Mouse (Mus musculus) megakaryocyte progenitor cell, adult 5-6 weeks (primary cell): ENCODE data around the gene Tmem167. TPM values are rescaled to one million over a fixed set of nuclear protein-coding genes. Genes with fewer than 3 reads are reported as not detected.
A peak's percentile ranks its signal among the peaks of the same experiment; 100 is the strongest.

Source experiments
- ATAC-seq: replicated peaks from 2 replicates; pipeline ENCODE4 v1.8.0; 2016; ENCODE audit warnings: mild to moderate bottlenecking, moderate TSS enrichment, inconsistent platforms; ENCODE audit not compliant: poor library complexity
- total RNA-seq, 2 experiments: library from RNA; stranded (forward) in 1 of 2; stranded (reverse) in 1 of 2; fragments of 157-497, 149-512 nt in 1 of 2; fragments of 200-1000 nt in 1 of 2; gene quantifications; 2 replicates each; pipeline versions ENCODE4 v1.2.3 to v1.2.4; 2015 to 2017

The Tmem167 gene
- total RNA-seq, 2 experiments from 2014 or later: 18.9 to 32.5 TPM

DNA sequence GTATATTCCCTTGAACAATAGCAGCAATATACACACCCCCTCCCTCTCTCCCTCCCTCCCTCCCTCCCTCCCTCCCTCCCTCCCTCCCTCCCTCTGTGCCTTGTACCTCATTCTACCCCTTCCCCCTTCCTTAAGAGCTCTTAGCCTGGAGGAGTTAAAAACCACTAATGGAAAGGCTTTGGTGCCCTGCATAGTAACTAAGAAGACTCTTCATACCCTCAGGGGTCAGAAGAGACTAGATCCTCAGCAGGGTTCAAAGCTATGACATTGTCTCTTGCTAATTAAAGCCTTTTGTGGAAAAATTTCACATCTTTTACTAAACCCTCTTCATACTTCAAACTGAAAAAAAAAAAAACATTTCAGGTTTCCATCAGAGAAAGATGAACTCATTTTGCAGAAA lies 93.3 kb downstream of the Tmem167 start:
- ATAC-seq: no peak

DNA sequence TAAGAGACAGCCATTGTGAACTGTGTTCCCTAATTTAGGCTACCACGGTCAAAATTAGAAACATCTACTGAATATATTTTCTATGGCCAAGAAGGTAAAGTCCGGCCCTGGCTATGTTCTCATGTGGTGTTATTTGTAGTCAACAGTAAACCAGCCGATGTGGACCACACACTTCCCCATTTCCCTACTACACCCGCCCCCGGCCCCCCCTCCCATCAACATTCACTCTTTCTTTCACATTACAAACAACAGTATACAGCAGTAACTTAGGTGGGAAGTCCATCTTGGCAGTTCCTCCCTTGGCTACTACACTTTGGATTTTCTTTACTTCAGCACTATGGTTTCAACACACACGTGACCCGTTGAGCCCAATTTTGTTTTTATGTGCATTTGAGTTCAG lies 94.6 kb downstream of the Tmem167 start:
- ATAC-seq: 0 out of 2 replicates have a peak, but pooled peaks have one; percentile 23

DNA sequence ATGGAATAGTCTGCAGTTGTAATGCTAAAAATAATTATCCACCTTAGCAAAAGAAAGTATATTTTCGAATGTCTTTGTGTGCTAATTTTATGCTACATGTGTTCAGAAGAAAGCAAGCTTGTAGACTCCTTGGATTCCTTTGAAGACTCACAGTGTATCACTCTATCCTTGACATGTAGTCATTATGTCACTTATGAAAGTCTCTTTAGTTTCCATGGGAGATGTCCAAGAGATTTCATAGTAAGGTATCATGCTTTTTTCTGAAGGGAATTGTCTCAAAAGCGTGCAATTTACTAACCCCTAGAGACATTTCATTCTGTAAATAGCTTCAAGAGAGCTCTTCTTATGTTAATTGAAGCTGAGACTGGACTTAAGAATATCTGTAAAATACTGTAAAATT lies 97.8 kb downstream of the Tmem167 start:
- no peak for ATAC-seq

GRCm38 (mm10) chr13:90188021-90188420 lies 99.1 kb downstream of the Tmem167 start:
- no peak for ATAC-seq

- ATAC-seq: no peak
These were observed 102.9 kb downstream of the Tmem167 start for GRCm38 (mm10) chr13:90191794-90192193.

Other genes with a start within 250 kb of the Tmem167 start
- 15.3 and 20.1 TPM in 2 replicates for gene Xrcc4, start 485 bp downstream of the Tmem167 start, total RNA-seq (2015)
- 16.2 and 24.3 TPM in 2 replicates for gene Xrcc4, start 485 bp downstream of the Tmem167 start, total RNA-seq (2017)